Mouse (Mus musculus) brown adipose tissue, adult 24 weeks (tissue): ENCODE results near the gene Syn3. TPM values are rescaled to one million over a fixed set of nuclear protein-coding genes. Genes with fewer than 3 reads are reported as not detected.
"Not testable (repeated sequence)": the region's sequence is repeated elsewhere in the genome, so short reads cannot be mapped to it uniquely, and the experiment has no call there.

Experiments used
- H3K27ac ChIP-seq: fragments of 200-500 bp; replicated peaks from 2 replicates; pipeline ENCODE4 v1.5.1; 2012; ENCODE audit warnings: low read depth, mild to moderate bottlenecking, low read length
- H3K4me1 ChIP-seq: fragments of 200-500 bp; 2 replicates; pipeline ENCODE4 v1.6.1; 2012; ENCODE audit warnings: low read length, mixed read lengths; ENCODE audit not compliant: control insufficient read depth, insufficient read depth, insufficient read length
- H3K4me3 ChIP-seq: fragments of 200-500 bp; 2 replicates; pipeline ENCODE4 v1.5.1; 2012; ENCODE audit warnings: low read depth, mild to moderate bottlenecking, low read length, moderate library complexity; ENCODE audit not compliant: insufficient read depth
- polyA plus RNA-seq: library from polyadenylated mRNA; stranded (reverse); fragments of >200 nt; gene quantifications from 2 replicates; pipeline ENCODE4 v1.2.4, GENCODE M21; 2012; ENCODE audit not compliant: missing spikeins, insufficient read depth, insufficient read length

The Syn3 gene
- polyA plus RNA-seq, 1 experiment: 0.79 TPM

GRCm38 (mm10) chr10:86451294-86451693 is 47.4 kb downstream of the Syn3 start:
- Histone ChIP-seq H3K4me1 (no peaks in the 10 kb centered on the region), H3K4me3 (no peak overlapping the region), H3K27ac (no peak overlapping the region)

DNA sequence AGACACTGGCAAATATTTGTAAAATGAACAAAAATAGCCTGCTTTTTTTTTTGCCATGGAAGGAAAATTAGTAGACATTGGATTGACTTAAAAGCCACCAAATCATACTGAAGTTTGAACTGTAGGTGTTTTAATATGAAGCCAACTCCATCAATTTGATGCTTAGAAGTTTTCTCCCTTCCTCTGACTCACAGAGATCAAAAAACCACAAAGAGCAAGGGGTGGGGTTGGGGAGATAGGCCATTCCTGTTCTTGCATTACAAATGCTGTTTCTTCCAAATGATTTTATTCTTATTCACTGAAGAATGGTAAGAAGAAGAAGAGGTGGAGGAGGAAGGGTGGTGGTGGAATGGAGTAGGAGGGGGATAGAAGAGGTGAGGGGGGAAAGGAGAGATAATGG is 52.0 kb downstream of the Syn3 start:
- H3K4me3 ChIP-seq: no peak overlapping the region
- H3K27ac ChIP-seq: no peak overlapping the region
- no peaks in the 10 kb centered on the region for H3K4me1 ChIP-seq

- Histone ChIP-seq H3K27ac (no peak overlapping the region), H3K4me1 (no peaks in the 10 kb centered on the region), H3K4me3 (no peak overlapping the region)
Observed at GRCm38 (mm10) chr10:86445207-86445606, 53.5 kb downstream of the Syn3 start.

DNA sequence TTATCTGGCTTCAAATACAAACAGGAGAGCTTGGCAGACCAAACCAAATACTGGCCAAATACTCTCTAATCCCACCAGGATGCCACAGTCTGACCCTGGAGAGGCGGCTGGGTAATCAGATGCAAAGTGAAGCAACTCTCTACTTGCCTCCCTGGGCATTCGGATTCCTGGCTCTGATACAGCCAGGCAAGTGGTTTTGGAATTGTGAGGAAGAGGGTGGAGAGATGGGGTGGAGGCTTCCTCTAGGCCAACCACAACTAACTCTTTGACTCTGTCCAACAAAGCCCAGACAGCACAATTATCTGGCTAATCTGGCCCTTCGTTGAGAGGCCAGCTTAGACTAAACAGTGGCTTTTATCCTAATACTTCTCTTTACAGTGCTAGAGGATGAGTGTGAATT is 54.0 kb downstream of the Syn3 start:
- no peak overlapping the region for H3K4me3 ChIP-seq
- no peak overlapping the region for H3K27ac ChIP-seq
- no peaks in the 10 kb centered on the region for H3K4me1 ChIP-seq

GRCm38 (mm10) chr10:86441765-86442164 is 56.9 kb downstream of the Syn3 start:
- H3K4me3 ChIP-seq: no peak overlapping the region
- H3K4me1 ChIP-seq: no peaks in the 10 kb centered on the region
- H3K27ac ChIP-seq: no peak overlapping the region

- H3K4me1 ChIP-seq: no peaks in the 10 kb centered on the region
- no peak overlapping the region for H3K4me3 ChIP-seq
- no peak overlapping the region for H3K27ac ChIP-seq
Observed at GRCm38 (mm10) chr10:86439640-86440039, 59.1 kb downstream of the Syn3 start.

DNA sequence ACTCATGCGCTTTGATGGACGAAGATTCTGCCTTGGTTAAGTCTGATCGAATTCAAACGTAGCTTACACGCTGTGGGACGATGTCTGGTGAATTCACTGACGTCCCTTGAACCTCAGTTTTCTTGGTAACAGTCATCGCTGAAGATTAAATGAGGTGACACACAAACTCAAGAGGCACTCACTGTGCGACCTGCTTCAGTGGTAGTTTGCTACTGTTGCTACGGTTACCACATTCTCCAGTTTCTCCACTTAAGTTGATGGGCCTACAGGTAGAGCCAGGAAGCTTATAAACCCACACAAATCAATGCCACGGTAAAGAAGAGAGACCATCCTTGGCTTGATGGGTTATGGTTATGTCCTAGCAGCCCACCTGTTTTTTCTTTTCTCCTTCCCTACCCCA is 61.4 kb downstream of the Syn3 start:
- no peaks in the 10 kb centered on the region for H3K4me1 ChIP-seq
- no peak overlapping the region for H3K4me3 ChIP-seq
- no peak overlapping the region for H3K27ac ChIP-seq

DNA sequence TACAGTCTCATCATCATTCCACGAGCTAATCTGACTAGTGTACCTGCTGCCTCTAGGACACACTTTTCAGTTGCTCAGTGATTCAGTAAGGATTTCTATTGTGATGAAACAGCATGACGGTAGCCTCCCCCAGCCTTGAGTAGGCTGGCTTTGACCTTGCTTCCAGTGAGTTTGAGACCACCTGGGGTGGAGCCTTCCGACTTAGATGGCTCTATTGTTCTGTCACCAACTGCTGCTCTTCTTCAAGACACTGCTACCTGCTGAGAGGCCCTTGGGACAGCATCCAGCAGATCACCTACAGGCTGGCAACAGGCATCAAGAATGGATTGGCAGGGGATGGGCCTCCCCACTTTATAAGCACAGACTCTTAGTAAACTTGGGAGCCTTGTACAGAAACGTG is 63.7 kb downstream of the Syn3 start:
- H3K4me3 ChIP-seq, H3K27ac ChIP-seq, H3K4me1 ChIP-seq: not testable (repeated sequence)

DNA sequence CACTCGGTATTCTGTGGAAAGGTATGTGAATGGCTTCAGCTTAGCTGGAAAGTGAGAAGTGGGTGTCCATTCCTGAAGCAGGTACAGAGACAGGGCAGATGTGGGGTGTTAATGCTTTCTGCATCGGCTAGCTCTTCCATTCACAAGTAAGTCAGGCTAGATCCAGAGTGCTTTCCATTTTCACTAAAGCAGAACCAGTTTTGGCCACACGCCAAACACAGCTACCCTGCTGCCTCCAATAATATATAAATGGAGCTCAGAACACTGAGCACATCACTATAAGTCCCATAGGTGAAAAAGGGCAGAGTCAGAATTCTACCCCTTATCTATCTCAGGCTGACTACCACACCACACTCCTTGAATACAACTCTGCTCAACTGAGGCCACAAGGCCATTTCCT is 69.0 kb downstream of the Syn3 start:
- Histone ChIP-seq H3K4me1 (no peaks in the 10 kb centered on the region), H3K27ac (no peak overlapping the region), H3K4me3 (no peak overlapping the region)

DNA sequence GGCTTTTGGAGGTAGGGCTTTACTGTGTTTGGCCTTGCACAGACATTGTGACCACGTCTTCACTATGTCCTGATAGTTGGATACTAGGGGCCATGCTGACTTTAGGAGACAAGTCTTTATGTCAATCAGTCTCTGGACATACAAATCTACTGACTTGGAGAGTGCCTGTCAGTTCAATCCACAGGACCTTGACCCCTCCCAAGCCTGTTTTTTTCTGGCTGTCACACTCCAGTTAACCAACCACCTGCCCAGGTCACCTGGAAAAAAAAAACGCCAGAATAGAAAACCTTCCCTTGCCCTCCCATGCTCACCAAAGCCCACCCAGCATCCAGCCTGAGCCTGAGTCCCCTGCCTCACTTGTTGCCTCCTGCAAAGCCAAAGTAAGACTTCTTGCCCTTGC is 70.7 kb downstream of the Syn3 start:
- Histone ChIP-seq H3K4me3 (no peak overlapping the region), H3K4me1 (no peaks in the 10 kb centered on the region), H3K27ac (no peak overlapping the region)

- no peaks in the 10 kb centered on the region for H3K4me1 ChIP-seq
- H3K27ac ChIP-seq: no peak overlapping the region
- H3K4me3 ChIP-seq: no peak overlapping the region
Observed at GRCm38 (mm10) chr10:86425690-86426530, 72.8 kb downstream of the Syn3 start.

- Histone ChIP-seq H3K4me3 (no peak overlapping the region), H3K27ac (no peak overlapping the region), H3K4me1 (peaks cover 12% of the 10 kb centered on the region)
Observed at GRCm38 (mm10) chr10:86421731-86422370, 76.8 kb downstream of the Syn3 start.

GRCm38 (mm10) chr10:86418931-86419330 is 79.8 kb downstream of the Syn3 start:
- H3K27ac ChIP-seq: no peak overlapping the region
- H3K4me1 ChIP-seq: peaks cover 12% of the 10 kb centered on the region
- H3K4me3 ChIP-seq: no peak overlapping the region

- no peak overlapping the region for H3K4me3 ChIP-seq
- H3K4me1 ChIP-seq: peaks cover 12% of the 10 kb centered on the region
- no peak overlapping the region for H3K27ac ChIP-seq
Observed at GRCm38 (mm10) chr10:86418345-86418744, 80.4 kb downstream of the Syn3 start.

DNA sequence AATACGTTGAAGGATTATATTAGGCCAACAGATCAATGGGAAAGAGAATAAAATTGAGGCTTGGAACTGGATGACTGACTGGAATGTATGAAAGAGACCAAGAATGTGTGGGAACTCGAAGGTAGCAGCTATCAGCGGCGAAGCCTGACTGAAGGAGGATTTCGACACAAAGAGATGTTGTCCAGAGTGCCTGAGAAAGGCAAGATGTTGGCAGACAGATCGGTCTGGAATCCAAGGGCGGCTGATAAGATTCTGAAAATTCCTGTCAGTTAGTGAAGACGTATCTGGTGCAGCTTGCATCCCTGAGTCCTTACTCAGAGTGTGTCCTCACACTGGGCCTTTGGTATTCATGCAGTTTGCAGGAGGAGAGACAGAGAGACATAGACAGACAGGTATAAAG is 81.9 kb downstream of the Syn3 start:
- Histone ChIP-seq H3K4me1 (peaks cover 12% of the 10 kb centered on the region), H3K4me3 (no peak overlapping the region), H3K27ac (no peak overlapping the region)

DNA sequence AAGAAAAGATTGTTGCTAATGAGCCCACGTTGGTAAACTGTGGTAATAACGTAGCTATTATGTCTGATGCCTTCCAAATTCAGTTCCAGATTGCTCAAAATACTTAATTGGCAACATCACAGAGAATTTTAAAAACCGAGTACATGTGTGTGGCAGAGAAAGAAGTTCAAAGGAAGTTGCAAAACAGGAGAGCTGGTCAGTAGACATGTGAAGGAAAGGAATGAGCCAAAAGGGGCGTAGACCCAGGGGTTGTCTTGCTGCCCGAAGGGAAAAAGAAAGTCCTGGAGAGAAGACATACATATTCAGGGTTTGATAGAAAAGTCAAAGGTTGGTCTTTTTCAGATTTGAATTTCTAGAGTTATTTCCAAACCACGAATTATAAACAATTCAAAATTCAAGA is 87.8 kb downstream of the Syn3 start:
- Histone ChIP-seq H3K4me3 (no peak overlapping the region), H3K4me1 (no peaks in the 10 kb centered on the region), H3K27ac (no peak overlapping the region)
